ENCODE assay signal across 11 mouse cellular contexts in the genomic region with DNA sequence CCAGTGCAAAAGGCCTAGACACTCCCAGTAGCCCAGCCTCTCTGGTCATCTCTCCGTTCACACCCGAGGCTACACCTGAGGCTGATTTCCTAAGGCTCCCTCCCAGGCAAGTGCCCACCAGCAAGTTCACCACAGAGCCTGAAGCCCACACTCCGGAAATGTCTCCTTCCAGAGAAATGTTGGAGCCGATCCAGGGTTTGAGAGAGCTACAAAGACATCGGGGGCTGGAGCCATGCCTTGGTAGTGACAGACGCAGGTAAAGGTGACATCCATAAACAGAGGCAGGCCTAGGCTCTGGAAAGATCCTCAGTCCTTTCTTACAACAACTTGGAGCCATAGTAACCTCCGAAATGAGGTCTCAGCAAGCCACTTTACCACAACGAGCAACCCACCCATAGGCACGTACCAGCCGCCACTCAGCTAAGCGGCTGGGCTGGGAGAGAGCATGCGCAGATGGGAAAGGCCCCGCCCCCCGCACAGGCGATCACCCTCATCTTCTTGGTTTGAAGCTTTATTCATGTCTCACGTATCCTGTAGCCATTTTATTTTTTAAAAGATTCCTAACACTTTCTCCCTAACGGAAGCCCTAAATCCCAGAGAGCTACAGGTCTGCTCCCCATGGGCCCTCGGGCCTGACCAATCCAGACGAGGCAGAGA. TPM values are rescaled to one million over a fixed set of nuclear protein-coding genes. Genes with fewer than 3 reads are reported as not detected.
DNase-seq lines count a peak whose midpoint lies in the region; ATAC-seq and TF ChIP-seq lines count a peak whose summit lies in the region.
"Had no signal": no experiment of that assay in that cellular context is flagged by ENCODE, and none has a peak within 500 bp of the region (broad histone marks: within the 10 kb centered on the region; RNA-seq: fewer than 3 reads in every experiment).

No protein-coding gene starts in this region.

- TF ChIP-seq CTCF in testis, adult 2 months (IDR thresholded peaks at IDR 0.05; ENCODE audit: control insufficient read depth, insufficient read depth, insufficient replicate concordance, low read depth, low read length): no peak

- no peaks in the 10 kb centered on the region for H3K9me3 ChIP-seq in neural tube, embryonic 13.5 days
- H3K9me3 ChIP-seq in hindbrain, embryonic 15.5 days: no peaks in the 10 kb centered on the region
- H3K9me3 ChIP-seq in liver, embryonic 11.5 days (ENCODE audit: control insufficient read depth, low read length): no peaks in the 10 kb centered on the region

- no peak overlapping the region for H3K4me3 ChIP-seq in neural tube, embryonic 13.5 days
- no peak overlapping the region for H3K4me3 ChIP-seq in hindbrain, embryonic 15.5 days
- peak overlapping the region; percentile 63 for H3K4me3 ChIP-seq in testis, adult 2 months (ENCODE audit: control insufficient read depth, low read depth, low read length)
- H3K4me3 ChIP-seq in liver, embryonic 11.5 days (ENCODE audit: low read depth, low read length): no peak overlapping the region

- WGBS in neural tube, embryonic 13.5 days: 73% methylated on average over 19 of the region's 19 CpGs
- 63% methylated on average over 19 of the region's 19 CpGs for WGBS in hindbrain, embryonic 15.5 days
- WGBS in liver, embryonic 11.5 days: 79% methylated on average over 19 of the region's 19 CpGs

- DNase-seq in embryo, embryonic 10 days (ENCODE audit: low spot score): peak; percentile 19
- no peak for DNase-seq in embryo, embryonic 9.5 days (ENCODE audit: extremely low spot score)
- DNase-seq in neural tube, embryonic 10.5 days (ENCODE audit: extremely low spot score, low spot score): no peak
- no peak for DNase-seq in liver, embryonic 11.5 days (ENCODE audit: low spot score)
- no peak for DNase-seq in frontal cortex, postnatal 36 days (ENCODE audit: low spot score in 2 of 2)
- DNase-seq: lung, adult 2 months; right cerebral cortex, adult 18-20 months had no signal

- no peak overlapping the region for H3K9ac ChIP-seq in neural tube, embryonic 13.5 days
- no peak overlapping the region for H3K9ac ChIP-seq in hindbrain, embryonic 15.5 days
- no peak overlapping the region for H3K9ac ChIP-seq in liver, embryonic 11.5 days (ENCODE audit: low read depth, low read length)

- H3K27ac ChIP-seq in neural tube, embryonic 13.5 days (replicated peaks): peak overlapping the region; percentile 56
- H3K27ac ChIP-seq in hindbrain, embryonic 15.5 days (replicated peaks): peak overlapping the region; percentile 46
- no peak overlapping the region for H3K27ac ChIP-seq in testis, adult 2 months (ENCODE audit: control insufficient read depth, insufficient read depth, low read depth, low read length)
- no peak overlapping the region for H3K27ac ChIP-seq in liver, embryonic 11.5 days (ENCODE audit: low read depth, low read length)

- H3K4me1 ChIP-seq in neural tube, embryonic 13.5 days (replicated peaks): peaks cover 9% of the 10 kb centered on the region
- H3K4me1 ChIP-seq in hindbrain, embryonic 15.5 days (replicated peaks): peaks cover 24% of the 10 kb centered on the region
- peaks cover 9% of the 10 kb centered on the region for H3K4me1 ChIP-seq in testis, adult 2 months (ENCODE audit: control insufficient read depth, insufficient read depth, low read length)
- peaks cover 7% of the 10 kb centered on the region for H3K4me1 ChIP-seq in liver, embryonic 11.5 days (replicated peaks; ENCODE audit: control insufficient read depth, insufficient read depth, low read length)

- no peak for ATAC-seq in neural tube, embryonic 13.5 days (ENCODE audit: low read depth)
- ATAC-seq in hindbrain, embryonic 15.5 days (ENCODE audit: low FRiP score, low read depth): peak; percentile 10; the same call in 1 of the 2 replicates
- no peak for ATAC-seq in liver, embryonic 11.5 days (replicated peaks; ENCODE audit: low FRiP score)
- ATAC-seq: intestine, postnatal 0 days had no signal

- TF ChIP-seq POLR2A in testis, adult 2 months (IDR thresholded peaks at IDR 0.05; ENCODE audit: control insufficient read depth, low read depth, low read length): no peak

- H3K4me2 ChIP-seq in neural tube, embryonic 13.5 days: no peak overlapping the region
- H3K4me2 ChIP-seq in hindbrain, embryonic 15.5 days: no peak overlapping the region
- no peak overlapping the region for H3K4me2 ChIP-seq in liver, embryonic 11.5 days

- peaks cover 63% of the 10 kb centered on the region for H3K36me3 ChIP-seq in neural tube, embryonic 13.5 days
- H3K36me3 ChIP-seq in hindbrain, embryonic 15.5 days: peaks cover 45% of the 10 kb centered on the region
- no peaks in the 10 kb centered on the region for H3K36me3 ChIP-seq in testis, adult 2 months (ENCODE audit: control insufficient read depth, insufficient read depth, low read length)
- H3K36me3 ChIP-seq in liver, embryonic 11.5 days (ENCODE audit: control insufficient read depth, insufficient read depth, low read length): peaks cover 34% of the 10 kb centered on the region

- H3K27me3 ChIP-seq in neural tube, embryonic 13.5 days: no peaks in the 10 kb centered on the region
- no peaks in the 10 kb centered on the region for H3K27me3 ChIP-seq in hindbrain, embryonic 15.5 days
- H3K27me3 ChIP-seq in testis, adult 2 months (ENCODE audit: control insufficient read depth, insufficient read depth, low read length): no peaks in the 10 kb centered on the region
- H3K27me3 ChIP-seq in liver, embryonic 11.5 days (replicated peaks; ENCODE audit: control insufficient read depth, insufficient read depth, low read length): no peaks in the 10 kb centered on the region

RNA-seq across cellular contexts. Expression of a gene that starts 28.5 kb away (rescaled TPM):
- polyA plus RNA-seq in neural tube, embryonic 13.5 days (2015; fragmentation: Nextera tagmentation; extraction: Ambion mirVana): 27.6 and 31.0 TPM in 2 replicates
- 33.2 and 40.7 TPM in 2 replicates for polyA plus RNA-seq in hindbrain, embryonic 15.5 days (2015; fragmentation: Nextera tagmentation; extraction: Ambion mirVana)
- 11.6 and 12.5 TPM in 2 replicates for polyA plus RNA-seq in testis, adult 2 months (2012; rRNA removed)
- 96.3 and 97.0 TPM in 2 replicates for polyA plus RNA-seq in liver, embryonic 11.5 days (2014; fragmentation: Nextera tagmentation; extraction: Ambion mirVana)

Comparison
In these comparisons a context has a peak if more than half of its experiments do, and no peak if none do; other contexts are left out.
1. H3K27ac ChIP-seq: peak in neural tube, embryonic 13.5 days (single experiment) and hindbrain, embryonic 15.5 days (single experiment); none in testis, adult 2 months (single experiment) and liver, embryonic 11.5 days (single experiment).